Mouse (Mus musculus) ES-E14 (cell line): ENCODE measurements around the gene Ndufv3. TPM values are rescaled to one million over a fixed set of nuclear protein-coding genes. Genes with fewer than 3 reads are reported as not detected.

ENCODE experiments used
- DNase-seq: peaks from one replicate; pipeline ENCODE4 v3.0.0-alpha.2; 2013; ENCODE audit warnings: low read depth, low spot score
- H3K27ac ChIP-seq: 2 replicates; pipeline ENCODE4 v1.5.1; 2012; ENCODE audit warnings: low read depth, mild to moderate bottlenecking, low read length, moderate library complexity, mixed read lengths; ENCODE audit not compliant: poor library complexity, insufficient read depth, severe bottlenecking
- H3K36me3 ChIP-seq: 2 replicates; pipeline ENCODE4 v1.6.1; 2012; ENCODE audit warnings: mild to moderate bottlenecking, low read length, moderate library complexity, mixed read lengths; ENCODE audit not compliant: control insufficient read depth, poor library complexity, insufficient read depth, severe bottlenecking
- H3K4me1 ChIP-seq, 2 experiments: fragments of 150-350 bp in 1 of 2; sonication (generic) in 1 of 2; 2 replicates each; pipeline ENCODE4 v1.6.1; 2012; ENCODE audit warnings: low read length in 2 of 2, mild to moderate bottlenecking in 1 of 2, mixed read lengths in 1 of 2; ENCODE audit not compliant: control insufficient read depth in 2 of 2, insufficient read depth in 2 of 2, poor library complexity in 1 of 2
- H3K4me3 ChIP-seq, 2 experiments: fragments of 150-350 bp in 1 of 2; sonication (generic) in 1 of 2; 2 replicates each; pipeline ENCODE4 v1.5.1; 2012; ENCODE audit warnings: low read length in 2 of 2, low read depth in 1 of 2, mild to moderate bottlenecking in 1 of 2, mixed read lengths in 1 of 2; ENCODE audit not compliant: insufficient read depth in 1 of 2, poor library complexity in 1 of 2, severe bottlenecking in 1 of 2
- H3K9ac ChIP-seq: 2 replicates; pipeline ENCODE4 v1.6.1; 2012; ENCODE audit warnings: low read depth, mild to moderate bottlenecking, low read length, mixed read lengths; ENCODE audit not compliant: poor library complexity, insufficient read depth, severe bottlenecking
- H3K9me3 ChIP-seq: fragments of 150-350 bp; sonication (generic); 2 replicates; pipeline ENCODE4 v1.6.1; 2012; ENCODE audit warnings: low read depth, mild to moderate bottlenecking, low read length; ENCODE audit not compliant: control insufficient read depth, insufficient read depth
- CHD2 ChIP-seq: IDR thresholded peaks from 2 replicates; pipeline ENCODE4 v1.6.1; 2014; ENCODE audit warnings: mild to moderate bottlenecking, low read depth, low read length, inconsistent platforms
- HCFC1 ChIP-seq: IDR thresholded peaks from 2 replicates; pipeline ENCODE4 v1.6.1; 2012; ENCODE audit warnings: low read length, inconsistent platforms, borderline replicate concordance; ENCODE audit not compliant: insufficient read depth
- MAFK ChIP-seq: IDR thresholded peaks from 2 replicates; pipeline ENCODE4 v1.6.1; 2014; ENCODE audit warnings: mild to moderate bottlenecking, low read depth, low read length, inconsistent platforms; ENCODE audit not compliant: insufficient read depth
- ZC3H11A ChIP-seq: IDR thresholded peaks from 2 replicates; pipeline ENCODE4 v1.6.1; 2012; ENCODE audit warnings: low read depth, mild to moderate bottlenecking, inconsistent platforms, low read length, borderline replicate concordance
- ZNF384 ChIP-seq: IDR thresholded peaks from 2 replicates; pipeline ENCODE4 v1.6.1; 2012; ENCODE audit warnings: low read depth, low read length, inconsistent platforms
- in situ Hi-C, 2 experiments: fragments of 600-800 bp; cut with MboI; formaldehyde crosslinking; loops; one replicate each; pipeline ENCODE4 v1.15.1; 2025; ENCODE audit warnings: low sequenced_read_pairs in 2 of 2, inconsistent platforms in 1 of 2; ENCODE audit not compliant: unreplicated experiment in 2 of 2
- total RNA-seq: library from RNA; depleted of rRNA; stranded (reverse); fragments of 300-350 nt; gene quantifications from 2 replicates; pipeline ENCODE4 v1.2.3, GENCODE M21; 2012

Ndufv3 gene
- total RNA-seq, 1 experiment: 206 TPM

DNA sequence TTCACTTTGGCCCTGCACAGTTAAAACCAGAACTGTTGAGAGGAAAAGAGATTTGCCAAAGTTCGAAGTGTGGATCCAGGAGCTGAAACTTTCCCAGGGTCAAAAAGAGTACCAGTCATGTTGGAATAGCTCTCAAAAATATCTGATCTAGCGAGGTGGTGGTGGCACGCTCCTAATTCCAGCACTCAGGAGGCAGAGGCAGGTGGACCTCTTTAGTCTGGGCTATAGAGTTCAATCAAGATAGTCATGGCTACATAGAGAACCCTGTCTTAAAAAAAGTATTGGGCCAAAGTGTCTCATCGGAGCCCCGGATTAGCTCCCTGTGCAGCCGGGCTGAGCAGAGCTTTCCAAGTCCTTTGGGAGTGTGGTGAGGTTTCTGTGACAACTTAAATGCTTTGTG, 46.4 kb downstream of the Ndufv3 start:
- Histone ChIP-seq H3K36me3 (no peaks in the 10 kb centered on the region), H3K9ac (peak overlapping the region; percentile 92; the same call in 1 of the 2 replicates), H3K4me1 (peaks cover 0 to 8% of the 10 kb centered on the region in 2 experiments; a peak in 2 of 4 replicates), H3K27ac (no peak overlapping the region), H3K9me3 (no peaks in the 10 kb centered on the region), H3K4me3 (peak overlapping the region; percentile 90 to 98; a peak in 3 of 4 replicates)
- TF ChIP-seq CHD2: no peak
- no peak for TF ChIP-seq HCFC1
- TF ChIP-seq MAFK: no peak
- TF ChIP-seq ZNF384: no peak
- TF ChIP-seq ZC3H11A: no peak
- in situ Hi-C loops: no loop called here
- DNase-seq: no peak

DNA sequence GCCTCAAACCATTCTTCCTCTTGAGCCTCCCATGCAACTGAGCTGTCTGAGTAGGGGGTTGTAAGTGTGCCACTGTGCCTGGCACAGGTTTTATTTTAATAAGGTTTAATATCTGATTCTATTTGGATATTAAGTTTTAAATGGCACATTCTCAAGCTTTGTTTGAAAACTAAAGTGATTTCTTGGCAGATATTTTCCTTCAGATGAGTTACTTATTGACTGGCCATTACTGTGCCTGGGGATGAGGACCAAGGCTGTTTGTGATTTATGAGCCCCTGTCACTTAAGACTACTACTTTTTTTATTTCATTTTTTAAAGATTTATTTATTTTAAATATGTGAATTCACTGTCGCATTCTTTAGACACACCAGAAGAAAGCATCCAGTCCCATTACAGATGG, 49.8 kb downstream of the Ndufv3 start:
- Histone ChIP-seq H3K9ac (no peak overlapping the region), H3K4me3 (no peak overlapping the region), H3K27ac (no peak overlapping the region), H3K9me3 (no peaks in the 10 kb centered on the region), H3K36me3 (no peaks in the 10 kb centered on the region), H3K4me1 (peaks cover 0 to 8% of the 10 kb centered on the region in 2 experiments; a peak in 2 of 4 replicates)
- in situ Hi-C loops: no loop called here
- no peak for DNase-seq
- TF ChIP-seq CHD2 (no peak), MAFK (no peak), ZNF384 (no peak), HCFC1 (no peak), ZC3H11A (no peak)

DNA sequence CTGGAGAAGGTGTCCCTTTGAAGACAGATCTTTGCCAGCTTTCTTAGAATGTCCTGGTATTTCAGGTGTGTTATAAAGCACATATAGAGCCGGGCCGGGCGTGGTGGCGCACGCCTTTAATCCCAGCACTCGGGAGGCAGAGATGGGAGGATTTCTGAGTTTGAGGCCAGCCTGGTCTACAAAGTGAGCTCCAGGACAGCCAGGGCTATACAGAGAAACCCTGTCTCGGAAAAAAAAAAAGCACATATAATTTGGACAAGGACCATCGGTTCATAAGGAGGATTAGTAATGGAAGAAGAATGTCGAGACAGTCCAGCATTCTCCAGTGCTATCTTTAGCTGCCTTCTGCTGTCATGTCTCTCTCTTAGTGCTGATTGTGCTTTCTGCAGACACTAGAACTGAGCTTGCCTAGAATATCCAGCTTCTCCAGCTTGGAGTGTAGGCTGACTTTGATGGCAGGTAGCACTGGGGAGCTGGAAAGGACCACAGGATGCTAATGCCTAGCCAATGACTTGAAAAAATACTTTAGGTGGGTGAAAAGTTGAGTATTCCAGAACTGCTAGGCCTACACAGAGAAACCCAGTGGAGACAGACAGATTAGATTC, 50.5 kb downstream of the Ndufv3 start:
- no peak overlapping the region for H3K4me3 ChIP-seq
- H3K9me3 ChIP-seq: no peaks in the 10 kb centered on the region
- peaks cover 0 to 8% of the 10 kb centered on the region in 2 experiments; a peak in 2 of 4 replicates for H3K4me1 ChIP-seq
- in situ Hi-C loops: no loop called here
- no peak overlapping the region; the same call in 1 of the 2 replicates for H3K27ac ChIP-seq
- no peak overlapping the region for H3K9ac ChIP-seq
- TF ChIP-seq ZNF384 (no peak), CHD2 (no peak), HCFC1 (no peak), ZC3H11A (no peak), MAFK (no peak)
- DNase-seq: no peak
- no peaks in the 10 kb centered on the region for H3K36me3 ChIP-seq

DNA sequence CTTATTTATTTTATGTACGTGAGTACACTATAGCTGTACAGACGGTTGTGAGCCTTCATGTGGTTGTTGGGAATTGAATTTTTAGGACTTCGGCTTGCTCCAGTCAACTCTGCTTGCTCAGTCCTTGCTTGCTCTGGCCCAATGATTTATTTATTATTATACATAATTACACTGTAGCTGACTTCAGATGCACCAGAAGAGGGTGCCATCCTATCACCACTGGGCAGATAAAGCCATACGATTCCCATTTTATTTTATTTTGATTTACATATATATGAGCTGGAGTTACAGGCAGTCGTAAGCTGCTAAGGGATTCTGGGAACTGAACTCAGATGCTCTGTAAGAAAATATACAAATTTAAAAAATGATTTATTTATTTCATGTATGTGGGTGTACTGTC, 51.8 kb downstream of the Ndufv3 start:
- no peaks in the 10 kb centered on the region for H3K36me3 ChIP-seq
- DNase-seq: no peak
- no peaks in the 10 kb centered on the region for H3K9me3 ChIP-seq
- in situ Hi-C loops: no loop called here
- H3K9ac ChIP-seq: no peak overlapping the region
- no peak for TF ChIP-seq CHD2
- no peak for TF ChIP-seq HCFC1
- no peak for TF ChIP-seq ZC3H11A
- no peak for TF ChIP-seq ZNF384
- no peak for TF ChIP-seq MAFK
- no peak overlapping the region for H3K27ac ChIP-seq
- H3K4me1 ChIP-seq: peaks cover 0 to 12% of the 10 kb centered on the region in 2 experiments; a peak in 2 of 4 replicates
- no peak overlapping the region for H3K4me3 ChIP-seq

DNA sequence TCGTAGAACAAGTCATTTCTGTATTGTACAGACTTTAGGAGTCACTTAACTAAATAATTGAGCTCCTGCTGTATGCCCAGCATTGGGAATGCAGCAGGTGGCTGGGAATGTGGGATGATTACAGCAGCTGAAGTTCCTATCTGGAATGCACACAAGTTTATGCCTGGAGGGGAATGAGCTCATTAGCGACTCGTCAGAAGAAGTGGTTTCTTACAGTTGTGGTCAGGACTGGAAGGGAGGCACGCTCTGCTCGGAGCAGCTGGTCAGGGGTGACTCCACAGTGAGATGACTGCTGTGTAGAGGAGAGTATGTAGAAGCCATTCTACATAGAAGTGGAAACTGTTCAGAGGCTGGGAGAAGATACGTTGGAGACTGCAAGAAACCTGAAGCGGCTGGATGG, 54.7 kb downstream of the Ndufv3 start:
- H3K9ac ChIP-seq: no peak overlapping the region
- H3K27ac ChIP-seq: no peak overlapping the region
- peaks cover 2 to 24% of the 10 kb centered on the region in 2 experiments; a peak in 3 of 4 replicates for H3K4me1 ChIP-seq
- in situ Hi-C loops: no loop called here
- TF ChIP-seq HCFC1 (no peak), ZC3H11A (no peak), CHD2 (no peak), ZNF384 (no peak), MAFK (no peak)
- no peaks in the 10 kb centered on the region for H3K36me3 ChIP-seq
- H3K9me3 ChIP-seq: no peaks in the 10 kb centered on the region
- no peak for DNase-seq
- no peak overlapping the region for H3K4me3 ChIP-seq
